Mouse (Mus musculus): ENCODE results near the gene Zfp661.

DNA sequence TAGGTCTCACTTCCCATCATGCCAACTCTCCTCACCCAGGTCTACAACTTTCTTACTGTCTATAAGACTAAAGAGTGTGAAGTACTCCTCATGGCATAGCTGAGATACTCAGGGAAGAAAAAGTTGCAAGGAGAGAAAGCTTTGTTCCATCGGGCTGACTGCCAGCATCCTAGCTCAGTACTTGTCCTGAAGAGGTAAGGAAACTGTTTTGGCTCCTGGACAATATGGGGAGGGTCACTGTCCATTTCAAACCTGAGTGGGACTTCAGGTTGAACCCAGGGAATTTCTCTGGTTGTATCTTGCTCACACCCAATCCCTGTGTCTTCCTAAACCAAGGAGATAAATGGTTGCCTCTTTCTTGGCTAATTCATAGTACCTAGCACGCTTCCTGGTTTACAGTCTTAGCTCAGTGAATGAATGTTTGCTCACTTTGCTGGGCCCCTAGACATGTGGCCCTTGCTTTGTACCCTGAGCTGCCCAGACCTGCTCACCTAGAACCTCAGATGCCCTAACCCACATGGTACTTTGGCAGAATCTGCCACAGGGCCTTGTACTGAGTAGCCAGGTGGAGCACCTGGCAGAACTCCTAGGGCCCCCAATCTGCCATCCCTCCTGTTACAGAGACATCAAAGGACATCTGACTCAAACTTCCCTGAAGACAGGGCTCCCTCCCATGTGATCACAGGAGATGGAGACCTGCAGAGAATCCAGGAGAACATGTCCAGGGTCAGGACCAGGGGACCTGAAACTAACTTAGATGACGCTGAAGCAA is 61.7 kb downstream of the Zfp661 start:
- no peak for TF ChIP-seq CTCF (IDR thresholded peaks at IDR 0.05; ENCODE audit: insufficient read depth, low read depth, low read length)
- TF ChIP-seq POLR2A (IDR thresholded peaks at IDR 0.05; ENCODE audit: insufficient read depth, low read depth, low read length), result no peak
